Mouse (Mus musculus) heart, adult 10 weeks (tissue): ENCODE results near the gene Zfp456. TPM values are rescaled to one million over a fixed set of nuclear protein-coding genes. Genes with fewer than 3 reads are reported as not detected.

ENCODE experiments used
- polyA plus RNA-seq: library from polyadenylated mRNA; stranded (reverse); fragments of 350-450 nt; fragmentation: Illumina TruSeq; extraction: RNeasy Lipid Tissue Mini Kit (QIAGEN cat#74804); gene quantifications from one replicate; pipeline ENCODE4 v1.2.3, GENCODE M21; 2014; ENCODE audit warnings: low read depth, low replicate concordance

Zfp456 gene
- 1.0 TPM for polyA plus RNA-seq

DNA sequence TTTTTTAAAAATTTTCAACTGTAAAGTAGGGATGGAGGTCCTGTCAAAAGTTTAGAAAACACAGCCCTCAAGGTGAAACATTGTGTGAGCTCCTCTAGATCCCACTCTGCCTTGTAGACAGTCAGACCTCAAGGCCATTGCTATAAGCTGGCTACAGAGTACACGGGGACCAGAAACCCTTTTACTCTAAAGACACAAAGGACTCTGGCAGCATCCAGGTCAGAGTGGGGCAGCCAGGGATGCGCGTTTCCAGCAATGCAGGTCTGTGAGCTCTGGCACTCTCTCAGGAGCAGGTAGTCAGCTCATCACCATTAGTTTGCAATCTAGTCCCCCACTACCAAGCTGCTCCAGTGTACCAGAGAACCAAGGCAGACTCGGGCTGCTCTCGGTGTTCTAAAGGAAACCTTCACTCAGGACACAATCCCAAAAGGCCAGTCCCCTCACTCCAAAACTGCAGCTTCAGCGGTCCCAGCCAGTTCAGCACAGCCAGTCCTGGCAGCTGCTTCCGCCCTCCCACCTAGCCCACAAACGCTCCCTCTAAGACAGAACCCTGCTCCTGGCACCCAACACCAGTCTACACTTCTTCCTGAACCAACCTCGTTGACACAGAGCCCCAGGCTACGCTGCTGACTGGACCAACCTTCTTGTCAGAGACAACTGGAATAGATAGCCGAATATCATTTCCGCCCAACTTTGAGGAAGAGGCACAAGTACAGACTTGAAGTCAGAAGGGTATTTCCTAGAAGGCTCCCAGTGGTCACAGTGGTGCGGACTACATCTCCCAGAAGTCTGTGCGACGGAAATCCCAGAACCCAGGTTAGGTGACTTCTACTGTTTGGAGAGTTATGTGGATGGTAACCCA, at the start of gene Zfp456, which contains the start of gene Gm28041:
Gene Zfp456, minus strand, starts transcription at position 761 of the 862 bp plus-strand sequence.
Gene Gm28041, minus strand, starts transcription at position 684 of the 862 bp plus-strand sequence.

GRCm38 (mm10) chr13:67421207-67421857, 45.7 kb upstream of the Zfp456 start, which contains the start of gene Zfp459:
TSS of gene Zfp459 (minus strand) at chr13:67421418.

DNA sequence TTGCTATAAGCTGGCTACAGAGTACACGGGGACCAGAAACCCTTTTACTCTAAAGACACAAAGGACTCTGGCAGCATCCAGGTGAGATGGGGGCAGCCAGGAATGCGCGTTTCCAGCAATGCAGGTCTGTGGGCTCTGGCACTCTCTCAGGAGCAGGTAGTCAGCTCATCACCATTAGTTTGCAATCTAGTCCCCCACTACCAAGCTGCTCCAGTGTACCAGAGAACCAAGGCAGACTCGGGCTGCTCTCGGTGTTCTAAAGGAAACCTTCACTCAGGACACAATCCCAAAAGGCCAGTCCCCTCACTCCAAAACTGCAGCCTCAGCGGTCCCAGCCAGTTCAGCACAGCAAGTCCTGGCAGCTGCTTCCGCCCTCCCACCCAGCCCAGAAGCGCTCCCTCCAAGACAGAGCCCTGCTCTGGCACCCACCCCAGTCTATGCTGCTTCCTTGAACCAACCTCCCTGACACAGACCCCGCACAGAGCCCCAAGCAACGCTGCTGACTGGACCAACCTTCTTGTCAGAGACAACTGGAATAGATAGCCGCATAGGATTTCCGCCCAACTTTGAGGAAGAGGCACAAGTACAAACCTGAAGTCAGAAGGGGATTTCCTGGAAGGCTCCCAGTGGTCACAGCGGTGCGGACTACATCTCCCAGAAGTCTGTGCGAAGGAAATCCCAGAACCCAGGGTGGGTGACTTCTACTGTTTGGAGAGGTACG, 23.7 kb upstream of the Zfp456 start, which contains the start of gene Zfp429:
Gene Zfp429, minus strand, starts transcription at position 637 of the 721 bp plus-strand sequence.

DNA sequence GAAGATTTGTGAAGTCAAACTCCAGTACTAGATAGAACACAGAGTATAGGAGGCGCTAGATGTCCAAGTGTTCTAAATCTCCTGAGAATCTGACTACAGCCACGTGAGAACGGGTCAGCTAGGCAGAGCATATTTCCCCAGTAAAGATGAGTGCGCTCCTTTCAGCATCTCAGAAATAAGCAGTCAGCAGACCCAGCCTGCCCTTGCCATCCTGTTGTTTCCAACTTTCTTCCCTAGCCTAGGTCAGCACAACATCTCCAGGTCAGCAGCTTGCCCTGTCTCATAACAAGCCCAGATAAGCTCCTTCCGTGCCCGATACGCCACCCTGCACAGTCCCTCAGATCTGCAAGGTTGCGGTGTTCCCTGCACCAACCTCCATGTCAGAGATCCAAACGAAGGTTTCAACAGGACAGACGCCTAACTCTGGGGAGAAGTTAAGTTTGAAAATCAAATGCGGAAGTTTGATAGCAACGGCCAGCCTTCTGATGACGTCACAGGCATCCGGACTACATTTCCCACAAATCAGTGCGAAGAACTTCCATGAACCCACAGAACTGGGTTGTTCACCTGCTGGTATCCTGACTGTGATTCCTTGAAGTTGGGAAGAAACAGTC, 15.4 kb downstream of the Zfp456 start, which contains the start of the genes Gm28044 and Zfp953:
Gene Gm28044, minus strand, starts transcription at position 406 of the 614 bp plus-strand sequence.
Gene Zfp953, minus strand, starts transcription at position 475 of the 614 bp plus-strand sequence.

GRCm38 (mm10) chr13:67332019-67332724, 43.4 kb downstream of the Zfp456 start, which contains the start of gene Zfp595:
TSS of gene Zfp595 (minus strand) at chr13:67332570.

Other genes starting within 250 kb of the Zfp456 start
- 4.3 TPM for gene Rsl1, start 202.6 kb downstream of the Zfp456 start, polyA plus RNA-seq
- gene Zfp455, start 181.3 kb downstream of the Zfp456 start, polyA plus RNA-seq: 0.63 TPM
- 0.99 TPM for gene Zfp458, start 97.3 kb downstream of the Zfp456 start, polyA plus RNA-seq
- 2.1 TPM for gene Zfp457, start 69.3 kb downstream of the Zfp456 start, polyA plus RNA-seq
- gene Zfp595, start 43.2 kb downstream of the Zfp456 start, polyA plus RNA-seq: 2.4 TPM
- 2.9 TPM for gene Gm28044, start 15.3 kb downstream of the Zfp456 start, polyA plus RNA-seq
- gene Zfp953, start 15.2 kb downstream of the Zfp456 start, polyA plus RNA-seq: 1.2 TPM
- not detected for gene Gm28041, start 77 bp downstream of the Zfp456 start, polyA plus RNA-seq
- gene Zfp429, start 24.0 kb upstream of the Zfp456 start, polyA plus RNA-seq: 2.2 TPM
- 1.7 TPM for gene Zfp459, start 45.6 kb upstream of the Zfp456 start, polyA plus RNA-seq
- gene Zfp874a, start 75.8 kb upstream of the Zfp456 start, polyA plus RNA-seq: 6.8 TPM
- gene Zfp874b, start 108.4 kb upstream of the Zfp456 start, polyA plus RNA-seq: 14.5 TPM
- gene Zfp58, start 124.7 kb upstream of the Zfp456 start, polyA plus RNA-seq: 4.5 TPM
- gene Gm26965, start 150.3 kb upstream of the Zfp456 start, polyA plus RNA-seq: not detected
- 11.1 TPM for gene Zfp87, start 150.4 kb upstream of the Zfp456 start, polyA plus RNA-seq
- gene Zfp748, start 178.0 kb upstream of the Zfp456 start, polyA plus RNA-seq: 3.5 TPM
- gene Zfp729b, start 233.9 kb upstream of the Zfp456 start, polyA plus RNA-seq: 3.2 TPM